Mouse (Mus musculus) midbrain, embryonic 14.5 days (tissue): ENCODE results near the gene Mxd1. TPM values are rescaled to one million over a fixed set of nuclear protein-coding genes. Genes with fewer than 3 reads are reported as not detected.

Experiments
- ATAC-seq: fragments of 200-750 bp; cut with Nextera tagmentation; 2 replicates; pipeline ENCODE4 v1.8.0; 2017; ENCODE audit warnings: moderate number of reproducible peaks, moderate library complexity; ENCODE audit not compliant: low FRiP score, low TSS enrichment
- DNase-seq: peaks from one replicate; pipeline ENCODE4 v3.0.0-alpha.2; 2015
- H3K27ac ChIP-seq: fragments of 300-500 bp; sonication (generic); replicated peaks from 2 replicates; pipeline ENCODE4 v1.5.1; 2014; ENCODE audit warnings: mild to moderate bottlenecking, low read depth, low read length, moderate library complexity
- H3K27me3 ChIP-seq: fragments of 300-500 bp; sonication (generic); 2 replicates; pipeline ENCODE4 v1.6.1; 2014; ENCODE audit warnings: low read length, control low read depth, mixed read lengths; ENCODE audit not compliant: control insufficient read depth, insufficient read depth
- H3K36me3 ChIP-seq: fragments of 300-500 bp; sonication (generic); 2 replicates; pipeline ENCODE4 v1.6.1; 2014; ENCODE audit warnings: low read length, control low read depth; ENCODE audit not compliant: control insufficient read depth, insufficient read depth
- H3K4me1 ChIP-seq: fragments of 300-500 bp; sonication (generic); 2 replicates; pipeline ENCODE4 v1.6.1; 2014; ENCODE audit warnings: mild to moderate bottlenecking, antibody characterized with exemption, low read length, control low read depth; ENCODE audit not compliant: control insufficient read depth, insufficient read depth
- H3K4me2 ChIP-seq: fragments of 300-500 bp; sonication (generic); 2 replicates; pipeline ENCODE4 v1.6.1; 2014; ENCODE audit warnings: mild to moderate bottlenecking, low read length, moderate library complexity
- H3K4me3 ChIP-seq: fragments of 300-500 bp; sonication (generic); replicated peaks from 2 replicates; pipeline ENCODE4 v1.5.1; 2014; ENCODE audit warnings: low read depth, low read length
- H3K9ac ChIP-seq: fragments of 300-500 bp; sonication (generic); replicated peaks from 2 replicates; pipeline ENCODE4 v1.6.1; 2014; ENCODE audit warnings: mild to moderate bottlenecking, low read length, moderate library complexity
- H3K9me3 ChIP-seq: fragments of 300-500 bp; sonication (generic); 2 replicates; pipeline ENCODE4 v1.6.1; 2016; ENCODE audit warnings: low read length, control low read depth, mixed read lengths; ENCODE audit not compliant: control insufficient read depth
- whole genome bisulfite sequencing: fragments of 180-500 bp; shearing (Covaris S2); extraction: QIAGEN DNeasy Blood & Tissue Kit; methylation state at CpG from one replicate; pipeline ENCODE4 v1.1.7; 2014; 5-methylcytosine and 5-hydroxymethylcytosine counted together
- polyA plus RNA-seq: library from polyadenylated mRNA; unstranded; fragments of >200 nt; fragmentation: Nextera tagmentation; extraction: Ambion mirVana; gene quantifications from 2 replicates; pipeline ENCODE4 v1.2.1, GENCODE M21; 2014

Gene Mxd1
- 16.2 and 24.2 TPM in 2 replicates for polyA plus RNA-seq

DNA sequence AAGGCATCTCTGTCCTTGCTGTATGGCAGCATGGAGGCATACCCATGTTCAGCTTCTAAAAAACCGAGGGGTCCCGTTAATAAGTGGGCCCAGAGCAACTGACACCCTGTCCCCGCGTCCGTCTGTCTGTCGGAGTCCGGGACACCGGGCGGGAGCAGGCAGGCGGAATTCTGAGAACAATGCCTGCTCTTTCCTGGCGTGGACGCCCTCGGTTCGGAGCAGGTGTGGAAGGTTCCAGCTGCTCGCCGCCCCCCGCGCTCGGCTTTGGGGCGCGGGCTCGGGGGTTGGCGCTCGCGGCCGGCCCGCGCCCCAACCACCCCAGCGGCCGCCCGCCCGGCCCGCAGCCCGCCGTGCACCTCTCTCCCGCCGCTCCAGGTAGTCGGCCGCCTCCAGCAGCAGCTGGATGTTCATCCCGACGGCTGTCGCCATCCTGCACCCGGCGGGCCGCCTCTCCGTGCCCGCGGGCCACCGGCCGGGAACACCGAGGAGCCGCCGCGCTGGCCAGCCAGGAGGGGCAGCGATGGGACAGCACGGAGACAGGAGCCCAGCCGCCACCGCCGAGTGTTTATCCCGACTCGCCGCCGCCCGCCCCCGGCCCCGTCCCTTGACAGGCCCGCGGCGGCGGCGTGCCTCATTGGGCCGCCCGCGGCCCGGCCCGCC lies at the start of gene Mxd1:
TSS of gene Mxd1 (minus strand) at position 582 of the 660 bp plus-strand sequence.
- WGBS = under 1% methylated on average over 72 of the region's 76 CpGs
- Histone ChIP-seq H3K9me3 (no peaks in the 10 kb centered on the region), H3K4me1 (peaks cover 18% of the 10 kb centered on the region; the same call in 1 of the 2 replicates), H3K36me3 (peaks cover 28% of the 10 kb centered on the region), H3K27ac (peak within 1 kb of the TSS; percentile 74), H3K9ac (peak within 1 kb of the TSS; percentile 80), H3K4me3 (peak within 1 kb of the TSS; percentile 97), H3K4me2 (peak within 1 kb of the TSS; percentile 63), H3K27me3 (no peaks in the 10 kb centered on the region)
- ATAC-seq (peak; percentile 17; the same call in 1 of the 2 replicates), DNase-seq (peak; percentile 47)

DNA sequence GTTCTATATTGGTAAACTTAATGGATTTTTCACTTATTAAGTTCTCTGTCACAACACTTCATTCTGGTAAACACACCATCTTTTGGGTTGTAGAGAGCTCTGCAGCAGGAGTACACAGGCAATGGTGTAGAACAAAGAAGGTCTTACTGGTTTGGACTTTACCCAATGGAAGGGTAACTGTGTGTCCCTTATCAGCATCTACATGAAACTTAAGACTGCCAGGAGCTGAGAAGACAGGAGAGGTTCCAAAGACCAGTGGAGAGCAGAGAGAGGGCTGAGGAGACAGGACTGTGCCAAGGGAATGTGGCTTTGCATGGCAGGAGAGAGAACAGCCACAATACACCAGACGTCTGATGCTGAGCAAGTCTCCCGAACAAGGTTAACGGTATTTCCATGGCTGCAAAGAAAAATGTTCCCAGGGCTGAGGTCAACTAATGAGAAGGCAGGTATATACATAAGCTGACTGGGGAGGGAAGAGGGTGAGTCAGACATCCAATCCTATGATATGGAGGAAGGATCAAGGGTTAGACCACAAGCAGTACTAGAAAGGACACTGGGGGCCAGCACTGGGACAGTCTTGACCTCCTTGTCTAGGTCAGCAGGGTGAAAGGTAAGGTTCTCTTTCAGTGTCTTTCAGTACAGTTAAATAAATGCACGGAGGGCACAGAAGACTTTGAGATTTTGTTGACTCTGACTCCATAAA lies 39.3 kb upstream of the Mxd1 start:
- Histone ChIP-seq H3K4me1 (no peaks in the 10 kb centered on the region), H3K36me3 (peaks cover 78% of the 10 kb centered on the region), H3K4me3 (no peak overlapping the region), H3K9me3 (no peaks in the 10 kb centered on the region), H3K9ac (no peak overlapping the region), H3K27ac (no peak overlapping the region), H3K4me2 (no peak overlapping the region), H3K27me3 (no peaks in the 10 kb centered on the region)
- ATAC-seq = no peak
- DNase-seq = no peak
- 81% methylated on average over 4 of the region's 4 CpGs for WGBS

DNA sequence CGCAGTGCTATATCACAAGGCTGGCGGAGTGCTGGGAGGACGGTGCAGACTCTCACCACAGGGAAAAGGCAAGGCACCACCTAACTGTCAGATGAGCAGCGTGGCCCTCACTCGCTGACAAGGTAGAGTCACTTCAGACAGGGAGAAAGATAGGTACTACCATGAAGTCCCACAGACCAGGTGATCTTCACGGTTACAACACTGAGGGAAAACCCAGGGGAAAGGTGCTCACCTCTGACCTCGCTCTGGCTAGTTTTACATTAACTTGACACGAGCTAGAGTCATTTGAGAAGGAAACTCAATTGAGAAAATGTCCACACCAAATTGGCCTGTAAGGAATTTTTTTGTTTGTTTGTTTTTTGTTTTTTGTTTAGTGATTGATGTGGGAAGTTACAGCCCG lies 33.6 kb upstream of the Mxd1 start:
- Histone ChIP-seq H3K4me1 (no peaks in the 10 kb centered on the region), H3K9ac (no peak overlapping the region), H3K4me2 (no peak overlapping the region), H3K4me3 (no peak overlapping the region), H3K36me3 (peaks cover 94% of the 10 kb centered on the region), H3K9me3 (no peaks in the 10 kb centered on the region), H3K27ac (no peak overlapping the region), H3K27me3 (no peaks in the 10 kb centered on the region)
- ATAC-seq (no peak), DNase-seq (no peak)
- WGBS = 95% methylated on average over 9 of the region's 9 CpGs

DNA sequence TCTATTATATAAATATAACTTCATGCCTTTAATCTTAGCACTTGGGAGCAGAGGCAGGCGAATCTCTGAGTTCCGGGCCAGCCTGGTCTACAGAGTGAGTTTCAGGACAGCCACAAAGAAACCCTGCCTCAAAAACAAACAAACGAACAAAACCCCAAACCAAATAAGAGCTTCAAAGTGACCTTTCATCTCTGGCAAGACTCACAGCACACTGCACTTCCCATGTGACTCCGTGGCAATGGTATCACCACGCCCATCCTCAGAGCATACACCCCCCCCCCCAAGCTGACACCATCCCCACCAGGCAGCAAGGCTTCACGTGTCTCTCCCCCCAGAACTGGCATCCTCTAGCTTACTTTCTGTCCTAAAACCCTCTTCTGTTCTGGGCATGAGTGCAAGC lies 28.9 kb upstream of the Mxd1 start:
- ATAC-seq = no peak
- H3K4me3 ChIP-seq = no peak overlapping the region

DNA sequence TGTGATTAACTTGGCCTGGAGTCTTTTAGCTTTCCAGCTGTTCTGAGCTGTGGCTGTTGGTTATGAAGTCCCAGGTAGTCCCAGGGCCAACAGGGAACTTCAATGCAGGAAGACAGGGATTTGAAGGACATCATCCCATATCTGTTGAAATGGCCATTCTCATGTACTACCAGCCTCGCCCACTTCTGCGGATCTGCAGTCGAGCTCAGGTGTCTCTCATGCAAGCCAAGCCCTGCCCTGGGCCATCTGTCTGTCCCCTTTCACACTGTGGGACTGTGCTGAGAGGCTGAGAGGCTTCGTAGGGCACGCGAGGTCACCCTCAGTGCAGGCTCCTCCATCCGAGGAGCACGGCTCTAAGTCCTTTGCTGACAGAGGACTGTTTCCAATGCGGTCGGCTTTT lies 27.3 kb upstream of the Mxd1 start:
- WGBS = 90% methylated on average over 10 of the region's 10 CpGs
- H3K36me3 ChIP-seq = peaks cover 92% of the 10 kb centered on the region
- DNase-seq = no peak

More for the DNA sequence above, 28.9 kb upstream of the Mxd1 start:
- Histone ChIP-seq H3K27me3 (no peaks in the 10 kb centered on the region), H3K9ac (no peak overlapping the region), H3K4me1 (no peaks in the 10 kb centered on the region), H3K36me3 (peaks cover 95% of the 10 kb centered on the region), H3K27ac (no peak overlapping the region), H3K9me3 (no peaks in the 10 kb centered on the region), H3K4me2 (no peak overlapping the region)
- 89% methylated on average over 6 of the region's 6 CpGs for WGBS
- DNase-seq = no peak

DNA sequence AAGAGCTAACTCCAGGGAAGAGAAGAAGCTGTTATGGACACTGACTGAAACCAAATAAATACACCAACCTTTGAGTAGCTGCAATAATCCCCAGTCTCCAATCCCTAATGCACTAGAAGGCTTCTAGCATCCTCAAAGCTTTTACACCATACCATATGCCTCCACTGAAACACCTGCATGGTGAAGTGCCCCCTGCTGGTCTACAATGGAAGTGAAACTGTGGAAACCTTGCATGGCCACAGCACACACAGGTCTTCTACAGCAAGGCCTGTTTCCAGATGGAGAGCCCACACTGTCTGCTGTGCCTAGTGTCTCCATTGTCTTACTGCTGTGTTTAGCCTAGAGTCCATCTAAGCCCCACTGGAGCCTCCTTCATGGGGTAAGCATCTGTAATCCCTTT lies 25.5 kb upstream of the Mxd1 start:
- Histone ChIP-seq H3K36me3 (peaks cover 91% of the 10 kb centered on the region), H3K9ac (no peak overlapping the region)

More for the DNA sequence above, 27.3 kb upstream of the Mxd1 start:
- no peak for ATAC-seq
- Histone ChIP-seq H3K9ac (no peak overlapping the region), H3K27ac (no peak overlapping the region), H3K4me3 (no peak overlapping the region), H3K27me3 (no peaks in the 10 kb centered on the region), H3K4me2 (no peak overlapping the region), H3K9me3 (no peaks in the 10 kb centered on the region), H3K4me1 (no peaks in the 10 kb centered on the region)

DNA sequence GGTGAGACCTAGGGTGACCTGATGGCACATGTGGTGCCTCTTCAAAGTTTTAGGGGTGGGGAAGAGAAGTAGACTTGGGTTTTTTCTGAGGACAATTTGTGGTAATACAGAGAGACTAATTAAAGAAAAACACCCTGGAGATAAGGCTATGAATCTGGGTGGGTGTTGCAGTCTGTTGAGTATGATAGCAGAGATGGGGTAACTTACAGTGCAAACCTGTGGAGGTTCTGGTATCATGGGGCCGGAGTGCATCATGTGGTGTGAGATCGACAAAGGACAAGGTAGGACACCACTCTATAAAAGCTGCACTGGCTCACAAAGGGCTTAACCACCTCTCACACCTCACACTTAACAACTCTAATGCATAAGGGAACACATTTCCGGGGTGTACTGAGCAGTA lies 20.7 kb upstream of the Mxd1 start:
- no peak for ATAC-seq
- WGBS = 94% methylated on average over 3 of the region's 3 CpGs
- H3K9ac ChIP-seq = no peak overlapping the region

More for the DNA sequence above, 25.5 kb upstream of the Mxd1 start:
- Histone ChIP-seq H3K4me1 (no peaks in the 10 kb centered on the region), H3K4me2 (no peak overlapping the region), H3K27ac (no peak overlapping the region), H3K27me3 (no peaks in the 10 kb centered on the region), H3K9me3 (no peaks in the 10 kb centered on the region), H3K4me3 (no peak overlapping the region)
- ATAC-seq = no peak
- peak; percentile 71 for DNase-seq

DNA sequence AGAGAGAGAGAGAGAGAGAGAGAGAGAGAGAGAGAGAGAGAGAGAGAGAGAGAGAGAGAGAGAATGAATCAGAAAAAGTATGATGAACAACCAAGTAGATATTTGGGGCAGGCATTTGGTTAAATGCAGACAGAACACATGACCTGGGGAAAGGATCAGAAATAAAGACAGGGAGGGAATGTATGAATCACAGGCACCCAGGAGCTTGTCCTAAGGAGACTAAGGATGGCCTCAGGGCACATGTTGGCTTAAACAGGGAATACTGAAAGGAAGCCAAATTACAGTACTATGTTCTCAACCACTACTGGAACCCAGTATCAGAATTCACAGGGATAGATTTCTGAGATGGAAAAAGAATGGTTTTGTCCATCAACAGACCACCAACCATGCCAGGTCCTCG lies 18.0 kb upstream of the Mxd1 start:
- H3K27me3 ChIP-seq = no peaks in the 10 kb centered on the region
- no peak overlapping the region for H3K4me3 ChIP-seq
- no peak overlapping the region for H3K27ac ChIP-seq
- WGBS = 79% methylated on average over 1 of the region's 1 CpGs
- no peak overlapping the region for H3K4me2 ChIP-seq
- no peaks in the 10 kb centered on the region for H3K9me3 ChIP-seq
- peaks cover 47% of the 10 kb centered on the region for H3K36me3 ChIP-seq
- H3K4me1 ChIP-seq = peaks cover 11% of the 10 kb centered on the region
- no peak overlapping the region for H3K9ac ChIP-seq
- DNase-seq = no peak
- ATAC-seq = no peak

More for the DNA sequence above, 20.7 kb upstream of the Mxd1 start:
- peaks cover 61% of the 10 kb centered on the region for H3K36me3 ChIP-seq
- H3K4me2 ChIP-seq = no peak overlapping the region
- no peak for DNase-seq
- no peak overlapping the region for H3K27ac ChIP-seq
- 0 out of 2 replicates have a peak, but pooled peaks cover 1% of the 10 kb centered on the region for H3K4me1 ChIP-seq
- no peaks in the 10 kb centered on the region for H3K9me3 ChIP-seq
- no peaks in the 10 kb centered on the region for H3K27me3 ChIP-seq
- no peak overlapping the region for H3K4me3 ChIP-seq

DNA sequence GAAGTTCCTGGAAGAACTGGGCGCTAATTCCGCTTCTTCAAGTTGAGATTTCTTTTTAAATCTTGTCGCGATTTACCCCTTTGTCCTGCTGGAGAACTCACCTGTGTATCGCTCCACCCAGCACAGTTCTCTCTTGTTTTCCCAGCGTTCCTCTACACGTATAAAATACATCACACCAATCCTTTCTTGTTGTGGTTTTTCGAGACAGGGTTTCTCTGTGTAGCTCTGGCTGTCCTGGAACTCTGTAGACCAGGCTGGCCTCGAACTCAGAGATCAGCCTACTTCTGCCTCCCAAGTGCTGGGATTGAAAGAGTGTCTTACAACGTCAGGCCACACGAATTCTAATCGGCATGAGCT lies 15.7 kb upstream of the Mxd1 start:
- H3K9me3 ChIP-seq = no peaks in the 10 kb centered on the region
- no peak for ATAC-seq
- H3K27me3 ChIP-seq = no peaks in the 10 kb centered on the region
- H3K4me2 ChIP-seq = peak overlapping the region; percentile 87
- H3K36me3 ChIP-seq = peaks cover 48% of the 10 kb centered on the region
- peak overlapping the region; percentile 86 for H3K4me3 ChIP-seq
- peak overlapping the region; percentile 66 for H3K27ac ChIP-seq
- WGBS = 40% methylated on average over 12 of the region's 12 CpGs
- peak overlapping the region; percentile 83 for H3K9ac ChIP-seq
- H3K4me1 ChIP-seq = peaks cover 11% of the 10 kb centered on the region
- no peak for DNase-seq
